In the genomic region with DNA sequence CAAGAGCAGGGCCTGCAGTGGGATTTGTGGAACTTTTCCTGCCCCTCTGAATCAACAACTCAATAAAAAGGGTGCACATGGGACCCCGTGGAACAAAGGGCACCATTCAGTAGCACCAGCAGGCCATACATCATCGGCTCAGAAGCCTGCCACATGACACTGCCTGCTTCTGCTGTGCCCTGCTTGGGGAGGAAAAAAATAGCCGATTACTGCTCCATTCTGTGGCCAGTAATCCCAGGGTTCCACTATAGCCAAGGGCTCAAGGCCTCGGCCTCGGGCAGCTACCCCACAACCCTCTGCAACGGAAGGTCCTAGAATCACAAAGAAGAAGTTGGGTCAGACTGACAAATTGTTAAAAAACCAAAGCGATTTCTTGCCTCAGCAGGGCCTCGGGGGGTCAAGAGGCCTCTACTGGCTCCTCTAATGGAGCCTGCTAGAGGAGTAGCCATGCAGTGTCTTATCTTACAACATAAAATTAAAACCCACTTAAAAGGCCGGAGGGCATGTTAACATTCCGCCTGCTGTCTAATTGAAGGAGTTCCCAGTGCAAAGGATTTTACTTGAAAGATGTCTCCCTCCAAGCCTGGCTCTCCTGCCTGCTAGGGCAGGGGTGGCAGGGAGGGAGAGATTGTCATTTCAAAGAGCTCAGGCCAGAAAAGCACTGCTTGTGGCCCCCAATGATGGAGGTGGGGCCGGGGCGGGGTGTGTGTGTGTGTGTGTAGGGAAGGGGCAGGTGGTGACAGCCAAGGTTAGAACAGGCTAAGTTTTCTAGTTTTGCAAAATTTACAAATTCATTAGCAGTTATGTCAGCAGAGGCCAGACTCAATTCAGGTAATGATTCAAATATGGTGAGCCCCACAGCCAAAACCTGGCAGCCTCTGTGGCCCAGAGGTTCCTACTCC, we compare ENCODE assay signal across 10 mouse cellular contexts. TPM values are rescaled to one million over a fixed set of nuclear protein-coding genes. Genes with fewer than 3 reads are reported as not detected.
DNase-seq lines count a peak whose midpoint lies in the region; ATAC-seq and TF ChIP-seq lines count a peak whose summit lies in the region.
"Had no signal": no experiment of that assay in that cellular context is flagged by ENCODE, and none has a peak within 500 bp of the region (broad histone marks: within the 10 kb centered on the region; RNA-seq: fewer than 3 reads in every experiment).

No protein-coding gene starts in this region.

- H3K4me1 ChIP-seq in lung, postnatal 0 days (ENCODE audit: insufficient read depth, low read depth, low read length), result no peaks in the 10 kb centered on the region
- peaks cover 26% of the 10 kb centered on the region for H3K4me1 ChIP-seq in hindbrain, embryonic 14.5 days (replicated peaks; ENCODE audit: control insufficient read depth, insufficient read depth, low read length)
- H3K4me1 ChIP-seq in stomach, embryonic 14.5 days (ENCODE audit: control insufficient read depth, insufficient read depth, low read length), result peaks cover 11% of the 10 kb centered on the region; the same call in 1 of the 2 replicates

- no peak overlapping the region for H3K9ac ChIP-seq in lung, postnatal 0 days (replicated peaks; ENCODE audit: low read depth)
- no peak overlapping the region for H3K9ac ChIP-seq in hindbrain, embryonic 14.5 days
- no peak overlapping the region for H3K9ac ChIP-seq in stomach, embryonic 14.5 days (replicated peaks; ENCODE audit: low read depth, low read length)

- DNase-seq in lung, postnatal 0 days (ENCODE audit: low spot score), result peak; percentile 44
- no peak for DNase-seq in lung, postnatal 14 days
- DNase-seq in embryo, embryonic 9.5 days (ENCODE audit: extremely low spot score), result peak; percentile 46
- no peak for DNase-seq in hindbrain, embryonic 14.5 days (ENCODE audit: low spot score)
- no peak for DNase-seq in thymus, postnatal 10 days (ENCODE audit: low spot score in 2 of 2)
- no peak for DNase-seq in right cerebral cortex, postnatal 4 days
- DNase-seq: gastrocnemius, postnatal 36 days; kidney, postnatal 14 days; thymus, adult 18-20 months had no signal

- H3K4me2 ChIP-seq in lung, postnatal 0 days (replicated peaks; ENCODE audit: low read depth, low read length), result no peak overlapping the region
- H3K4me2 ChIP-seq in hindbrain, embryonic 14.5 days (replicated peaks), result 0 out of 2 replicates have a peak overlapping the region, but pooled peaks have one; percentile 12
- no peak overlapping the region for H3K4me2 ChIP-seq in stomach, embryonic 14.5 days (replicated peaks; ENCODE audit: low read depth, low read length)

- H3K36me3 ChIP-seq in lung, postnatal 0 days (ENCODE audit: insufficient read depth, low read length), result no peaks in the 10 kb centered on the region
- H3K36me3 ChIP-seq in hindbrain, embryonic 14.5 days (replicated peaks; ENCODE audit: control insufficient read depth, insufficient read depth), result no peaks in the 10 kb centered on the region
- H3K36me3 ChIP-seq in stomach, embryonic 14.5 days (ENCODE audit: control insufficient read depth, insufficient read depth, low read length), result no peaks in the 10 kb centered on the region

- TF ChIP-seq EP300 in lung, postnatal 0 days (IDR thresholded peaks at IDR 0.05), result no peak

- no peaks in the 10 kb centered on the region for H3K9me3 ChIP-seq in lung, postnatal 0 days (ENCODE audit: low read length)
- no peaks in the 10 kb centered on the region for H3K9me3 ChIP-seq in hindbrain, embryonic 14.5 days (ENCODE audit: control insufficient read depth, low read length)
- H3K9me3 ChIP-seq in stomach, embryonic 14.5 days (ENCODE audit: control insufficient read depth, low read depth, low read length), result no peaks in the 10 kb centered on the region

- no peak for TF ChIP-seq CTCF in lung, postnatal 0 days (IDR thresholded peaks at IDR 0.05)

- H3K4me3 ChIP-seq in lung, postnatal 0 days (ENCODE audit: low read depth, low read length), result no peak overlapping the region
- H3K4me3 ChIP-seq in hindbrain, embryonic 14.5 days (replicated peaks; ENCODE audit: low read length), result no peak overlapping the region
- H3K4me3 ChIP-seq in stomach, embryonic 14.5 days (ENCODE audit: low read depth, low read length), result no peak overlapping the region

- ATAC-seq in lung, postnatal 0 days, result peak; percentile 31
- 0 out of 2 replicates have a peak, but pooled peaks have one; percentile 51 for ATAC-seq in hindbrain, embryonic 14.5 days (ENCODE audit: low FRiP score)
- ATAC-seq in stomach, embryonic 14.5 days (ENCODE audit: insufficient number of reproducible peaks, insufficient read depth, low FRiP score, low read depth), result peak; percentile 43; the same call in 1 of the 2 replicates

- no peaks in the 10 kb centered on the region for H3K27me3 ChIP-seq in lung, postnatal 0 days (replicated peaks; ENCODE audit: insufficient read depth, low read length)
- no peaks in the 10 kb centered on the region for H3K27me3 ChIP-seq in hindbrain, embryonic 14.5 days (ENCODE audit: control insufficient read depth, insufficient read depth, low read length)
- H3K27me3 ChIP-seq in stomach, embryonic 14.5 days (ENCODE audit: control insufficient read depth, insufficient read depth, low read length), result peaks cover 6% of the 10 kb centered on the region; the same call in 1 of the 2 replicates

- no peak overlapping the region for H3K27ac ChIP-seq in lung, postnatal 0 days (ENCODE audit: low read length)
- H3K27ac ChIP-seq in hindbrain, embryonic 14.5 days, result peak overlapping the region; percentile 18; the same call in 1 of the 2 replicates
- no peak overlapping the region for H3K27ac ChIP-seq in stomach, embryonic 14.5 days (ENCODE audit: low read length)

- WGBS in lung, postnatal 0 days, result 31% methylated on average over 12 of the region's 12 CpGs
- WGBS in hindbrain, embryonic 14.5 days, result 30% methylated on average over 12 of the region's 12 CpGs
- whole genome bisulfite sequencing in stomach, embryonic 14.5 days, result 34% methylated on average over 12 of the region's 12 CpGs

RNA-seq across cellular contexts. Expression of a gene that starts 31.1 kb away (rescaled TPM):
- polyA plus RNA-seq in lung, postnatal 0 days (2015; fragmentation: Nextera tagmentation; extraction: Ambion mirVana), result 46.2 and 48.5 TPM in 2 replicates
- polyA plus RNA-seq in hindbrain, embryonic 14.5 days (2014; fragmentation: Nextera tagmentation; extraction: Ambion mirVana), result 0.23 and 0.25 TPM in 2 replicates
- not detected in 2 replicates for polyA plus RNA-seq in stomach, embryonic 14.5 days (2014; fragmentation: Nextera tagmentation; extraction: Ambion mirVana)

Comparison
In these comparisons a context has a peak if more than half of its experiments do, and no peak if none do; other contexts are left out.
1. DNase-seq: peak in lung, postnatal 0 days (single experiment) and embryo, embryonic 9.5 days (single experiment); none in lung, postnatal 14 days (single experiment), hindbrain, embryonic 14.5 days (single experiment), thymus, postnatal 10 days (0 of 2) and right cerebral cortex, postnatal 4 days (single experiment).
2. RNA of a gene that starts 31.1 kb away (polyA plus RNA-seq): 46.2 to 48.5 TPM in lung, postnatal 0 days; 0.23 to 0.25 TPM in hindbrain, embryonic 14.5 days and not detected in stomach, embryonic 14.5 days; every median in the first group is over 10 times any median in the second.
3. Peak in every context shown above with its lines, with median percentiles within 50 percentile points of each other: ATAC-seq.